Mouse (Mus musculus) kidney, adult 11 months (tissue): ENCODE measurements at regions not wholly inside any gene's neighbourhood (a gene's known extent, or its start where the extent isn't known, plus 50 kb on each side); places are given as distances from the start of the nearest gene placed in this dataset.
"Not testable (repeated sequence)": the region's sequence is repeated elsewhere in the genome, so short reads cannot be mapped to it uniquely, and the experiment has no call there.

Source experiments
- DNase-seq: peaks from one replicate; pipeline ENCODE4 v3.0.0; 2022

DNA sequence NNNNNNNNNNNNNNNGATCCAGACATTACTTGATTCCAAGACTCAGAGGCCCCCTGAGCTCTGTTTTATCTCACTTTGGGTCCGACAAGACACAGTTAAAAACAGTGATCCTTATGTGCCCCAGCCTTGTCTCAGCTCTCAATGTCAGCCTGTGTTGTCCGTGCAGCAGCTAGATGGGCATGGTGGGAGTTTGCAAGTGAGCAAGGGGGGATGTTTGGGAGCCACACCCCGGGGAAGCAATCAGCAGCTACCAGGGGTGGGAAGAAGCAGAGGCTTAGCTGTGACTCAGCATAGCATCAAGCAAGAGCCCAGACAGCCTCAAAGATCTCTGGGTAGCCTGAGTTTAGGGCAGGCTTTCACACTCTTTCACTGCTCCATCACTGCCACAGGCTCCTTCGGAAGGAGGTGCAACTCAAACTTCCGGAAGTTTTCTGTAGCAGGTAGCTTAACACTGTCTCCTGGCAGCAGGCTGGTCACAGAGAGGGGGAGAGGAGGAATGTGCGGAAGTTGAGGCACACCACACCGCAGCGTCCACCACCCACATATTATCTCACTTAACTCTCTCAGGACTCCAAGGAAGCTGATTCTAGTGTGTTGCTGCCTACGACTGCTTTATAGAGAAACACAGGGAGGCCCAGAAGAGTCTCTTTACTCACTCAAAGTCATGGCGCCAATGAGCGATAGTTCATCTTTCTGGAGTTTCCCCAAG is 80.2 kb upstream of the Defb33 start:
- DNase-seq: peak; percentile 6

GRCm38 (mm10) chr8:20813493-20813892 is 79.0 kb upstream of the Defb33 start:
- peak; percentile 19 for DNase-seq

DNA sequence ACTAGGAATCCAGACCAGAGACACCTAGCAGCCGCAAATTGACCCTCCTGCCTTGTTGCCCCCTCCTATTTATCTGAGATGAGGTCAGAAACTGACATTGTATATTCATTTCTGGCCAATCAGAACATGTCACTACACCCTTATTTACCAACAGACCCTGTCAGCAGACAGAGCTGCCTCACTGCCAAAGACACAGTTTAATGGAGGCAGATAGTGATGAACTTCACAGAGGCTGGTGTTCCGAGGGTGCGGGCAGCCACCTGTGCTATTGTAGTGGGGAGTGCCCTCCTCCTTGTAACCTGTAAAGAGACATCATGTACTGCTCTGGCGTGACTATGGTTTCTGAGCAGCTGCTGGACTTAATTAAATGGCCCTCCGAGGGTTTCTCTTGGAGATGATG is 70.0 kb upstream of the Defb33 start:
- DNase-seq: peak; percentile 64

DNA sequence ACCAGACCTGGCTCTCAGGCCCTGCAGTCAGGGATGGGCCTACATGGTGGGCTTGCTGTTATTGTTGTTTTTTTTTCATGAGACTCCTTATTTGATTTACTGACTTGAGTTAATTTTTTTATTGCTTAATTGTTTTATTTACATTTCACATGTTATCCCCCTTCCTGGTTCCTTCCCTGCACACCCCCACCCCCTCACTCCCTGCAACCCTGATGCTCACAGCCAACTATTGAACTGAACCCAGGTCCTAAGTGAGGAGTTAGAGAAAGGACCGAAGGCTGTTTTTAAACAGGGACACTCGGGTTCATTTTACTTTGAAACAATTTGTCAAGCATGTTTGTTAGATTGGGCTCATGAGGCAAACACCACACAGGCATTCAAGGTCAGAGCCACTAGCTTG is 69.2 kb upstream of the Defb33 start:
- not testable (repeated sequence) for DNase-seq

- DNase-seq: not testable (repeated sequence)
These were observed 53.0 kb upstream of the Defb33 start for GRCm38 (mm10) chr8:20839481-20839880.
